Mouse (Mus musculus) stomach, embryonic 15.5 days (tissue): Measurements from ENCODE around the gene Gja5. TPM values are rescaled to one million over a fixed set of nuclear protein-coding genes. Genes with fewer than 3 reads are reported as not detected.

Source experiments
- ATAC-seq: fragments of 200-750 bp; cut with Nextera tagmentation; 2 replicates; pipeline ENCODE4 v1.8.0; 2017; ENCODE audit warnings: low read depth, moderate number of reproducible peaks, moderate TSS enrichment; ENCODE audit not compliant: insufficient read depth, low FRiP score
- H3K27ac ChIP-seq: fragments of 300-500 bp; sonication (generic); 2 replicates; pipeline ENCODE4 v1.5.1; 2015; ENCODE audit warnings: mild to moderate bottlenecking, inconsistent platforms
- H3K27me3 ChIP-seq: fragments of 300-500 bp; sonication (generic); replicated peaks from 2 replicates; pipeline ENCODE4 v1.6.1; 2015; ENCODE audit warnings: inconsistent platforms
- H3K36me3 ChIP-seq: fragments of 300-500 bp; sonication (generic); 2 replicates; pipeline ENCODE4 v1.6.1; 2015; ENCODE audit warnings: inconsistent platforms
- H3K4me1 ChIP-seq: fragments of 300-500 bp; sonication (generic); 2 replicates; pipeline ENCODE4 v1.6.1; 2015; ENCODE audit warnings: inconsistent platforms
- H3K4me2 ChIP-seq: fragments of 300-500 bp; sonication (generic); 2 replicates; pipeline ENCODE4 v1.6.1; 2015; ENCODE audit warnings: mild to moderate bottlenecking, inconsistent platforms
- H3K4me3 ChIP-seq: fragments of 300-500 bp; sonication (generic); replicated peaks from 2 replicates; pipeline ENCODE4 v1.5.1; 2015; ENCODE audit warnings: inconsistent platforms
- H3K9ac ChIP-seq: fragments of 300-500 bp; sonication (generic); 2 replicates; pipeline ENCODE4 v1.6.1; 2015; ENCODE audit warnings: inconsistent platforms
- H3K9me3 ChIP-seq: fragments of 300-500 bp; sonication (generic); 2 replicates; pipeline ENCODE4 v1.6.1; 2016; ENCODE audit warnings: inconsistent platforms
- WGBS: fragments of 180-500 bp; shearing (Covaris S2); methylation state at CpG from one replicate; pipeline ENCODE4 v1.1.7; 2015; 5-methylcytosine and 5-hydroxymethylcytosine counted together
- polyA plus RNA-seq: library from polyadenylated mRNA; unstranded; fragments of >200 nt; fragmentation: Nextera tagmentation; extraction: Ambion mirVana; gene quantifications from 2 replicates; pipeline ENCODE4 v1.2.1, GENCODE M21; 2015

Gja5 gene
- polyA plus RNA-seq, 1 experiment from 2014 or later: 13.1 TPM

GRCm38 (mm10) chr3:97124193-97124592, 219.7 kb downstream of the Gja5 start:
- WGBS: 40% methylated on average over 7 of the region's 7 CpGs
- no peaks in the 10 kb centered on the region for H3K27me3 ChIP-seq
- H3K4me2 ChIP-seq: no peak overlapping the region
- H3K4me1 ChIP-seq: no peaks in the 10 kb centered on the region
- no peaks in the 10 kb centered on the region for H3K9me3 ChIP-seq
- no peak for ATAC-seq
- no peak overlapping the region for H3K27ac ChIP-seq
- no peaks in the 10 kb centered on the region for H3K36me3 ChIP-seq
- H3K4me3 ChIP-seq: no peak overlapping the region
- H3K9ac ChIP-seq: no peak overlapping the region

Other genes with a start within 250 kb of the Gja5 start
- 2.8 and 3.8 TPM in 2 replicates for gene Ankrd35, start 234.6 kb upstream of the Gja5 start, polyA plus RNA-seq
- gene Pias3, start 208.3 kb upstream of the Gja5 start, polyA plus RNA-seq: 49.3 and 51.9 TPM in 2 replicates
- gene Nudt17, start 196.1 kb upstream of the Gja5 start, polyA plus RNA-seq: 6.2 and 7.3 TPM in 2 replicates
- 31.8 and 35.2 TPM in 2 replicates for gene Polr3c, start 177.1 kb upstream of the Gja5 start, polyA plus RNA-seq
- gene Rnf115, start 177.0 kb upstream of the Gja5 start, polyA plus RNA-seq: 40.4 and 42.7 TPM in 2 replicates
- 2.6 and 3.5 TPM in 2 replicates for gene Pdzk1, start 75.4 kb upstream of the Gja5 start, polyA plus RNA-seq
- 0.19 and 0.46 TPM in 2 replicates for gene Cd160, start 75.3 kb upstream of the Gja5 start, polyA plus RNA-seq
- 49.9 and 52.9 TPM in 2 replicates for gene Gpr89, start 653 bp downstream of the Gja5 start, polyA plus RNA-seq
- not detected in 2 replicates for gene Gja8, start 21.3 kb downstream of the Gja5 start, polyA plus RNA-seq